Mouse (Mus musculus) layer of hippocampus, postnatal 14 days (tissue): ENCODE measurements around the gene Cfap20. TPM values are rescaled to one million over a fixed set of nuclear protein-coding genes. Genes with fewer than 3 reads are reported as not detected.
"Not testable (repeated sequence)": the region's sequence is repeated elsewhere in the genome, so short reads cannot be mapped to it uniquely, and the experiment has no call there.

Experiments
- DNase-seq, 2 experiments: peaks; one replicate each; pipeline ENCODE4 v3.0.0; 2021 to 2022; ENCODE audit warnings: low spot score in 2 of 2, mixed read lengths in 1 of 2
- total RNA-seq, 2 experiments: library from RNA; stranded (reverse); gene quantifications; 2 replicates each; pipeline ENCODE4 v1.2.3; 2021

The Cfap20 gene
- total RNA-seq, 2 experiments from 2014 or later = 58.5 to 62.5 TPM

DNA sequence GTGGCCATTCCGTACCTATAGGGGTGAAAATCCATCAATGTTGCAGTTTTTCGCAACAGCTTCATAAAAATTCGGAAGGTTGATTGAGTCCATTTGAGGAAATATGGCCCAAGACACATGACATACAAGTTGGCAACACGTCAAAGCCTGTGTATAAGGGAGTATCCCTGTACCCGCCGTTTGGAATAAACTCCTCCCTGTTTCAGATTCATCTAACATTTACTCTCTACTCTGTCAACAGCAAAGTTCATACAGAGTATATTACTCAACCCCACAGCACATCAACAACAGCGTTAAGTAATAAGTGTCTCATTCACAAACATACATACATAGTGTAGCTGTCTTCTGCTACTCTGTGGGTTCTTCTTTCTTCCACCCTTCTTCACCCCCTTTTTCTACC lies 10.0 kb downstream of the Cfap20 start:
- DNase-seq = no peak

DNA sequence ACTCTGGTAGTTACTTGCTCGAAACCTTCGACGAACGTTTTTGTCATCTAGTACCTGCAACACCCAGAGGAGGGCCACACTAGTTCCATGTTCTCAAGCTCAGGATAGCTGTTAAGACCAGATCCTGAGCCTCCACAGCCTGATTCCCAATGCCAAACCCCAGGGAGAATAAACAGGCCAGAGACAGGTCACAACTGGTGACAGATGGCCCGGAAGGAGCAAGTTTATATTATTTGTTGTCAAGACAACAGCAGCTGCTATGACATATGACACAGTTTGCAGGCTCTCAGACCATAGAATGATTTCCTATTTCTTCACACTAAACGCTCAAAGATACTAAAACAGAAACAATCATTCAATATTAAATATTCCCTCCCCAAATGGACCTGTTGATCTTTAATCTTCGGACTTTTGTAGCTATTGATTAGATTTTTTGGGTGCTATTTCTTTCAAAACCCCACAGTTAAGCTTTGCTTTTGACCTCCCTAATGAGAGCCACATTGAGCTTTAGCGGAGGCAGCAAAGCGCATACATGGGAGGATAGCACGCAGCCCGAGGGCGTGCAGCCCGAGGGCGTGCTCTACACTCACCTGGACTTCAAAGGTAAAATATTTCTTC lies 12.4 kb downstream of the Cfap20 start:
- no peak for DNase-seq

DNA sequence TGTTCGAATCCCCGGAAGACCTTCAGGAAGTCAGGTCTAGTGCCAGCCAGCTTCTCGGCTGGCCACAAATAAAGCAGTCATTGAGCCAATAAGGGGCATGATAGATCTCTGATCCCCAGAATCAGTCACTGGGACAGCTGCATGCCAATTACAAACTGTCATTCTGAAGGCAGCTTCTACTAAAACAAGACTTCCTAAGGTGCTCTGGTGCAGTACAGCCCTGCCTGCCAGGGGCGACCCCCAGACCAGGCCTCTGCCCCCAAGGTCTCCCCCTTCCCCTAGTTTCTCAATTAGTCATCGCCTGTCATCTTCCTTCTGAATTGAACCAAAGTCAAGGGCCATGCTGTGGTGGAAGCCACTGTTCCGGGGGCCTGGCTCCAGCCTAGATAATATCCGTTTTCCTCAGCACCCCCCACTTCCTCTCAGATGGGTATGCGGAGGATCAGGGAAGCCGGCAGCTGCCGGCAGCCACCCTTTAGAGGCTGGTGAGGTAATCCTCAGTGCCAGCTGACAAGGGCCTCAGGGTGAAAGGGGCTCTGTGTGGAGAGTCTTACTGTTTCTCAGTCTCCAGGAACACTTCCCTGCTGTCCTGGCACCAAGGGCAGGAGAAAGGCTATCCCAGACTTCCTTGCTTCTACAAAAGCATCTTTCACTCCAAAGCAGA lies 23.2 kb downstream of the Cfap20 start:
- DNase-seq = no peak

DNA sequence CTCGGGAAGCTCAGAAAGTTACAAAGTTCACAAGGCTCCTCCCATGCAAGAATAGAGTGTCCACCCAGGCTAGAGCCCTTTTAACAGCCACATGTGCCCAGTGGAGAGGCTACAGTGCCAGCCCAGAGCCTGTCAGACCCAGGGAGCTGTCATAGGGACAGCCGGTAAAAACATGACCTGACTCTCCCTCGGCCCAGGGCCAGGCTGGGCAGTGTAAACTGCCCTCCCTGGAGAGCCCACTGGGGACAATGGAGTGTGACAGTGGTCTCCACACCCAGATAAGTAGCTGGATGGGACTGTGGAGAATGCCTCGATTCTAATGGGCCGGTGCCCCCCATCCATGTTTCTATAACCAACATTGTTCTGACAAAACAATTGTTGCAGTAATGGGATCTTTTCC lies 25.2 kb downstream of the Cfap20 start:
- DNase-seq = no peak

DNA sequence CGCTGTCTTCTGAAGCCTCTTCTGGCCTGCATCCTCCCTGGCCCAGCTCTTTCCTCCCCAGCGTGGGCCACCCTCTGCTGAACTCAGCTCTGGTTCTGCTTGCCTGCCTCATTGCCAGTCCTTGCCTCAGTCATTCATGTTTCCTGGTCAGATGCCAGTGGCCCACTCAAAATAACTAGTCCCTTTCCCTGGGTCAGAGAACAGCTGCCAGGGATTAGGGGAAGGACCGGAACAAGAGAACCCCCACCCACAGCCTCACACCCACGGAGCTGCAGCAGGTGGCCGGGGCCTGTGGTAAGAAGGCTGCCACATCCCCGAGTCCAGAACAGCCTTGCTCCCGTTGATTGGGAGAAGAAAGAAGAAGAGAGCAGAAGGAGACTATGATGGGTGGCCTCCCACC lies 33.6 kb downstream of the Cfap20 start:
- no peak for DNase-seq

DNA sequence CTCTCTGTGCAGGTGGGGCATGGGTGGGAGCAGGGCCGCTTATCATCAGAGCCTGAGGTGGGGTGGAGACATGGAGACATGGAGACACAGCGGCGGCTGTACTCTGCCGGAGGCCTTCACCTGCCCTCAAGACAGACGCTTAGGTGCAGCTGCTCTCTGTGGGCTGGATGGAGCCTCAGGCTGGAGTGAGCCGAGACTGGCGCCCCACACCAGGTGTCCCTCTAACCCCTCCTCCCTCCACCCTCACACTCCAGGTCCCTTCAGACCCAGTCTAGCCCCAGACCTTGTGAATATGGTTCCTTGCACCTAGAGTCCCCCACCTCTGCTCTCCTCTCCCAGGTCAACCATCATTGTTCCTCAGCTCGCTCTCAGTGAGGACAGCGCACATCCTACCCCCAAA lies 35.5 kb downstream of the Cfap20 start:
- no peak for DNase-seq

DNA sequence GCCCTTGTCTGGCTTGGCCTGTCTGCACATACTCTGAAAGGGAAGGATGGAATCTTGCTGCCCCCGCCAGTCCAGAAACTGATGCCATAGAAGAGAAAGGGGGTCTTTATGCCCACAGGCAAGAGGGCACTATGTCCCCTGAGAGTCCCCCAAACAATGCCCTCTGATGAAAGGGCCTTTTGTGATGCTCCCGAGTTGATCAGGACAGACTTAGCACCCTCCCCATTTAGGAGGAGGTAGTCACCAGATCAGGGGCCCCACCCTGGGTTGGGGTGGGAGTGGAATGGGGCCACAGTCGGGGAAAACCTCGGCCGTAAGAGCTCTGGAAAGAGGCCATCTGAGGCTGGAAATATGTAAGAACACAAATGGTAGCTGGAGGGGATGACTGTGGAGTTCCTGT lies 37.5 kb downstream of the Cfap20 start:
- no peak for DNase-seq

DNA sequence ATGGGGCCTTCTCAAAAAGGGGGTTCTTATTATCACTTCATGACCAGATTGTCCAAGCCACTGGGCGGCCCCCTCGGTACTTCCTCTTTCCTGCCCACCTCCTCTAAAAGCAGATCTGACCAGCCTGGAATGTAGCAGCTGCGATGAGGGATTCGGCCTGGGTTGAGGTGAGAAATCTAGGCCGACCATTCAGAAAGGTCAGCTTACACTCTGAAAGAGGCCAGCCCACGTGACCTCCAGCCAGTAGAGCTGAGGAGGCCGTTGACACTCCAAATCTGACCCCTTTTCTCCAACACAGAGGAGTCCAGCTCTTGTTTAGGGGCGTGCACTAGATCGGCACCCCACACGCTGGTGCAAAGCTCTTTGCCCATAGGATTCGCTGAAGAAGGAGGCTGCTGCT lies 37.9 kb downstream of the Cfap20 start:
- no peak for DNase-seq

DNA sequence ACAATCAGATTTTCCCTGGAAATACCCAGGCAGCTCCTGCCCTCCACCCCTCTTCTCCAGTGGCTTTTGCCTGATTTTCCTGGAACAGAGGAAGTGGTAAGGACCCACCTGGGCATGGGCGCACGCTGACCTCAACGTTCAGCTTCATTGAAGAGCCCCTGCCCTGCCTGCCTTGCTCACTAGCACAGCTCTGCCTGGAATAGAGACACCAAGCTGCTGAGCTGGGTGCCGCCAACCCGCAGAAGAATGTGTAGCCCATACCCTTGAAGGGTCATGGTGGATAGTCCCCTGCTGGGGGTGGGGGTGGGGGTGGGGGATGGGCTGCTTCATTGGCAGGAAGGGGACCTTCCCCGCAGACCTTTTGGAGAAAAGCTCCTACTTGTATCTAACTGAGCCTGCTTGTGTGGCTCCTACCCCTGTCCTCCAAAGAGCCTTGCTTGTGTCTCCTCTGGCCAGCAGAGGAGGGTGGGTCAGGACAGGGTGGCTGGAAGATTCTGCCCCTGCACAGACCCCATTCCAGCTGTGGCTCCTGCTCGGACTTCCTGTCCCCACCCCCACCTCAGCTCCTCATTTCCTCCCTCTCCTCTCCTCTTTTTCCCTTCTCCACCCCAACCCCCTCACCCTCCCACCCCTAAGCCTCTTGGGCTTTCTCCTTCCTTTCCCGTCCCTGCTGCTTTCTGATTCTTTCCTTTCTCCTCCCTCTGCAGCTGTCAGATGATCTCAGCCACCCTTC lies 39.3 kb downstream of the Cfap20 start:
- no peak for DNase-seq

DNA sequence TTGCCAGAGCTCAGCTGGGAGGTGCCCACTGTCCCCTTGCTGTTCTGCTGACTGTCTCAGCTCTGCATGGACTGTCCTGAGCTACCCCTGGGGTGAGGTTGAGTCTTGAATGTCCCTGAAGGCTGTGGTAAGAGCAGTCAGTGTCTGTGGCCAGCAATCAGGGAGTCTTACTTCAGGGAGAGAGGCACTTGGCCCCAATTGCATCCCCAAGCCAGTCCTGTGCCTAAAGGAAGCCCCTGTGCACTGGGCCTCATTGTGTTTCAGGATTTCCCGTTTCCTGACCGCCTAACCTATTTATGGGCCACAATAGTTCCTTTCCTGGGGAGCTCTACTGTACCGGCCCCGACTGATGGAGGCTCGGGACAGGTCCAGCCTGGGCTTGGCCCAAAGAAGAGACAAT lies 42.1 kb downstream of the Cfap20 start:
- DNase-seq = no peak

DNA sequence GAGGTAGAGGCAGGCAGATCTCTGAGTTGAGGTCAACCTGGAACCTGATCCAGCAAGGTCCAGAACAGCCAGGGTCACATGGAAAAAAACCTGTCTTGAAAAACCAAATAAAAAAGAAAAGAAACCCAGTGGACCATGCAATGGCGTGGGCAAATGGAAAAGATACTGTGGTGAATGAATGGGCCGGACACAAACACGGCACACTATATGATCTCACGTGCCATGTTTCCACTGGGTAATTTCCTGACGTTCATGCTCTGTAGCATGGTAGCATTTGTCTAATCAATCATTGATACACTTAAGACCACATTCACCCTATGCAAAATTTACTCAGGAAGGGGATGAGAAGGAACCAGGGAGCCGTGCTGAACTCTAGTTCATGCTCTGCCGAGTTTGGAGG lies 43.6 kb downstream of the Cfap20 start:
- DNase-seq = no peak

DNA sequence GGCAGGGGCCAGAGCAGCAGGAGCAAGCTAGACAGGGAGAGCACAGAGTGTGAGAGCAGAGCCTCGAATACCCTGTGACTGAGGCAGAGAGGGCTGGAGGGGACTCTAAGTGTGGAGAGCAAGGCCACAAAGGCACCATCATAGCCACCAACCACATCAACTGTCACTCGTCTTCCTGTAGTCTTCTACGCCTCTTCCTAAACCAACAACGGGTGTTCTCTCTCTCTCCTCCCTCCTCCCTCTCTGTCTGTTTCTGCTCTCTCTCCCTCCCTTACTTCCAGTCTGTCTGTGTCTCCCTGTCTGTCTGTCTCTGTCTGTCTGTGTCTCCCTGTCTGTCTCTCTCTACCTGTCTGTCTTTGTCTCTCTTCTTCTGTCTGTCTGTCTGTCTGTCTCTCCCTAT lies 44.4 kb downstream of the Cfap20 start:
- no peak for DNase-seq

DNA sequence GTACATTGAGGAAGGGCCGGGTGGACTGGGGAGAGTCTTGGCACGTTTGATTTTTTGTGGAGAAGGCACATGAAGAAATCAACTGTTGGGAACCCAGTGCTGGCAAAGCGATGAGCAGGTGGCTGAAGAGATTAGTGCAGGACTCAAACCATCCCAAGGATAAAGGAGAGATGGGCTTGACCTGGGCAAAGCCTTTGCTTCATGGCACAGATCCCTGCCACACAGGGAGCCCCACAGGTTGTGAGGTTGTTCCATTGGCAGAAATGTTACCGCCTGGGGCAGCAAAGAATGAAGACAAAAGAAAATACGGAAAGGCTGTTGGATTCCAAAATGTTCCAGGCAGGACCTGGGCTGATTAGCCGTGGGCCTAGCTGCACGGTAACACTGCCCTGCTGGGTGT lies 46.7 kb downstream of the Cfap20 start:
- DNase-seq = no peak

DNA sequence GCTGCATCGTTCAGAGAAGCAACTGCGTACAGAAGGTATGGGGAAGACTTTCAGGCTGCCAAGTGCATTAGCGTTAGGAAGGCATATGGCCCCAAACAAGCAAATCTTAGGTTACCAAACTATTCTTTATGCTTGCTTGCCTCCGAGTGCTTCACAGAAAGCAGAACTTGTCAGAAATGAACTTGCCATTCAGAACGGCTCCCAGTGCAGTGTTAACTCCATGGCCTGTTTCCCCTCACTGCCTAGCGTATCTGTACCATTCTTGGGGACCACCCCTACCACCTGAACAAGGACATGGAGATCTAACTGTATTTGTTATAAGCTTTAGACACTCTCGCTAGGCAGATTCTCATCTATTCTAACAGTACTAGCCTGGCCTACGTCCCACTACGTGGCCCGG lies 47.4 kb downstream of the Cfap20 start:
- no peak for DNase-seq

DNA sequence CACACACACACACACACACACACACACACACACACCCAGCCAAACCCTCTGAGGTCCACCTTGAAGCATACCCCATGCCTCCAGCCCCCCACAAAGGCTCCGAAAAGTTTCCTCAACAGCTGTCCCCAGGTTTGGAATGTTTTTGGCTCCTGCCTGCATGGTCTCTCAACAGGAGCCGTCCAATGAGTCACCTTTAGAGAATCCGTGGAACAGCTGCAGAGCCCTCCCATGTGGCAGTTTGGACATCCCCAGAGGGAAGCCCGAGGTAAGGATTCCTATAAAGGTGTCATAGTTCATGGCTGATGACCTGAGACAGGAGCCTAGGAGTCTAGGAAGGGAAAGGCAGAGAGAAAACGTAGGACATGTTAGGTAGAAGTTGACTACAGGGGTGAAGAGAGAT lies 48.6 kb downstream of the Cfap20 start:
- DNase-seq = no peak

DNA sequence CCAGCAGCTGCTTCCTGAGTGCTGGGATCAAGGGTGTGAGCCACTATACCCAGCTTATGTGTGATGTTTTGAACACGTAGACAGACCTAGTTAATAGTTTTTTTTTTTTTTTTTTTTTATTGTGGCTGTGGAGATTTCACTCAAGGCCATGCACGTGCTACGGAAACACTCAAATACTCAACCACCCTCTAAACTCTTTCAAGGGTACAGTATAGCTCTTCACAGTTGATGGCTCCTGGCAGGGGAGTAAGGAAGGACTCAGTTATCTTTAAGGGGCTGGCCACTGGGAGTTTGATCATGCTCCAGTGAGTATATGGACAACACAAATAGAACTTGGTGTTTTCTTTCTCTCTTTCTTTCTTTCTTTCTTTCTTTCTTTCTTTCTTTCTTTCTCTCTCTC lies 50.2 kb downstream of the Cfap20 start:
- DNase-seq = no peak

DNA sequence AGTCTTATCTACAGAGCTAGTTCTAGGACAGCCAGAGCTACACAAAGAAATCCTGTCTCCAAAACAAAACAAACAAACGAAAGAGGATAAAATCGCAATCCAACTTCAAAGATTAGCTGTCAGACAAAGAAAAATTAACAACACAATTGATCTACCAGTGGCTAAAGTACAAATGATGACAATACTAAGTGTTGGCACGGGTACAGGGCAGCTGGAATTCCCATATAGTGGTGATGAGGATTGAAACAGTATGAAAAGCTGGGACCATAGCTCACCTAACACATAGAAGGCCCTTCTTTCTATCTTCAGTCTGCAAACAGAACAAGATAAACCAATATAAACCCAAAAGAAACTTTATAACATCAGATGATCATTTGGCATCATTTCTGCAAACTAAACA lies 53.1 kb downstream of the Cfap20 start:
- no peak for DNase-seq

DNA sequence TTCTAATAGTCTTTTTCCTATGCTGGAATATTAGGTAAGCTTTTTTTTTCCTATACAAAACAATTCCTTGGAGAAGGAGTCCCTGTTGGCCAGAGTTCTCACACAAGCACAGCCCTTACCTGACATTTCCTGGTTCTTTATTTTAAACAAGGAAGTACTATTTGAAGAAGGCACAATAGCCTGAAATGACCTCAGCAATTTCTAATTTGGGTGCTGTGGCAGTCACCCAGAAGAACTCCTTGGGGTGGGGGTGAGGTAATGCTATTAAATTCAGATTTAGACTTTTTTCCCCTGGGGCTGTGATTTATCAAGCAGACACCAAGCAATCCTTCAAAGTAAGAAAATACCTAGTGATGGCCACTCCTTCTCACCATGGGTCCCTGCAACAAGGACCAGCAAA lies 53.7 kb downstream of the Cfap20 start:
- DNase-seq = no peak

DNA sequence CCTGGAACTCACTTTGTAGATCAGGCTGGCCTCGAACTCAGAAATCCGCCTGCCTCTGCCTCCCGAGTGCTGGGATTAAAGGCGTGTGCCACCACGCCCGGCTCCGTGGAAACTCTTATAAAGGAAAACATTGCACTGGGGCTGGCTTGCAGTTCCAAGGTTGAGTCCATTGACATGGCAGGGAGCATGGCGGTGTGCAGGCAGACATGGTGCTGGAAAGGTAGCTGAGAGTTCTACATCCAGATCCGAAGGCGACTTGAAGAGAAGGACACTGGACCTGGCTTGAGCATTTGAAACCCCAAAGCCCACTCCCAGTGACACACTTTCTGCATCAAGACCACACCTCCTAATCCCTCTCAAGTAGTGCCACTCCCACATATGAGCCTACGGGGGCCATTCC lies 55.7 kb downstream of the Cfap20 start:
- not testable (repeated sequence) for DNase-seq

DNA sequence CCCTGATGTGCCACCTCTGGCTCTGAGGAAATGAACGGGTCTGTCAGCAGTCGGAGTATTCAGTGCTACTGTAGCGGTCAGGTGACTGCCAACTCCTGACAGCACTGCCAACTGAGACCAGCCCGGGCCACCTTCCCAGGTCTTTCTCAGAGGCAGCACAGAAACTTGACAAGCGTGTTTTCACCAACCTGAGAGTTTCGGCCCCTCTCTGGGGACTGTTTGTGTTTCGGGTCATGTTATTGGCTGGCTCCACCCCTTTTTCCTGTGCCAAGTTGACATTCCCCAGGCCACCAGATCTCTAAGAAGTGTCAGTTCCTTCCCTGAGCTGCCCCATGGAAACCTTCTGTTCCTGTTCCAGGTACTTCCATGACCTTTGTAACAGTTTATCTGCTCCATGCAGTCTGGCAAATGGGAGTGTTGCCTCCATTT lies 56.8 kb downstream of the Cfap20 start:
- DNase-seq = no peak

DNA sequence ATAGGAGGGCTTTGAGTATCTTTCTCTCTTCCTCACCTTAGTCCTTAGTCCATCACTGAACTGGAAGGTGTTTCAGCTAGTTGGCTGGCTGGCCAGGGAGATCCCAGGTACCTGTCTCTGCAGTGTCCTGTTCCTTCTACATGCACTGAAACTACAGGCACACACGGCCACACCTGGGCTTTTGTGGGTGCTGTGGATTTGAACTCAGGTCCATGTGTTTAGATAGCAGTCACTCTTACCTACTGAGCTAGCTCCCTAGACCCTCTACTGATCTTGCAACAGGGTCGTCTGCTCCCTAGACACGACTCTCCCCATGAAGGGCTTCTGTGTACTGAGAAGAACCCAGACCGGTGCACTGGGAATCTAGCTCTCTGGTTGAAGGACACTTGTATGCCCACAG lies 57.6 kb downstream of the Cfap20 start:
- DNase-seq = no peak

DNA sequence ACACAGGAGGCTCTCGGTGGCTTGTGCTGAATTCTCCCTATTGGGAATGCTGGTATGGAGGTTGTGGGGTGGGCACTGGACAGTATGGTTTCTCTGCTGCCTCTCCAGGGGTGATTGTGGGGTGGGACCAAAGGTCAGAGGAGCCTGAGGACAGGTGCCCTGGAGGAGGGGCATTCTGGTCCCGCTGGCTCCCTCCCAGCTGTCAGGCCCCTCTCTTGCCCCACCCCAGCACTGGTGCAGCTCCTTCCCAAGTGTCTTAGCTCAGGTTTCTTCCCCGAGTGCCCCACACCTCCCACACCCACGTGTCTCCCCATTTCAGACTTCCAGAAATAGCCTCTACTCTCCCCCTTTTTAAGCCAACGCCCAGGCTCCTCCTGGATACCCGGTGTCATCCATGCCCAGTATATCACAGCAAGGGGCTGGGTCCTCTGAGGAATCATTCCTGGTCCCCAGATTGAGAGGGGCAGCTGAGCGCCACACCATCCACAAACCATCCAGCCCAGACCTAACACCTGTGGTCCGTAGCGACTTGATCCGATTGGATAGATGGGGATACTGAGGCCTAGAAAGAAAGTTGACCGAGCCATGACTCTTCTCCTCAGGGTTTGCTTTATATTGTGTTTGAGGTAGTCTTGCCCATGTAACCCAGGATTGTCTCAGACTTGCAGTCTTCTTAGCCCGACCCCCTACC lies 58.2 kb downstream of the Cfap20 start:
- no peak for DNase-seq
